Mouse (Mus musculus): ENCODE measurements around the gene Dlg5.

- no peak for TF ChIP-seq CTCF (IDR thresholded peaks at IDR 0.05; ENCODE audit: borderline replicate concordance, insufficient read depth, low read depth, low read length)
- no peak for TF ChIP-seq POLR2A (IDR thresholded peaks at IDR 0.05; ENCODE audit: borderline replicate concordance, insufficient read depth, low read length)
These were observed 73.9 kb downstream of the Dlg5 start for GRCm38 (mm10) chr14:24171639-24172311.

All from cerebellum, adult 2 months (tissue).